Mouse (Mus musculus): Measurements from ENCODE around the gene Olfr742.

The Olfr742 gene

DNA sequence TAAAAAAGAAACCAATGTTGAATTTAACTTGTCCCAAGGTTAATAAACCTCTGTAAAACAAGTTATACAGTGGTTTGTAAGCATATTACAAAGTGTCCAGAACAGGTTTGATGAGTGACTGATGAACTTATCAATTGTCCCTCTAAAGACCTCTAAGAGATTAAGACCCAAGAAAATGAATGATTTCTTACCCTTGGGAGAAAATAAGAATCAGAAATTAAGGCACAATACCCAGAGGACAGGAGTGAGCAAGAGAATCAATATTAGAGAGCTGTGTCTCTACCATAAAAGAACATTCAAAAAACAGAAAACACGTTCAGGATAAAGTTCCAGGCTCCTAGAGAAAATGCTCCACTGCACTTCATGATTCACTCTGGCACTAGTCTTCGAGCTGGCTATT, at the start of gene Olfr742:
Gene Olfr742 (plus strand): TSS at position 301 of the 400 bp plus-strand sequence.
- DNase-seq: no peak

DNA sequence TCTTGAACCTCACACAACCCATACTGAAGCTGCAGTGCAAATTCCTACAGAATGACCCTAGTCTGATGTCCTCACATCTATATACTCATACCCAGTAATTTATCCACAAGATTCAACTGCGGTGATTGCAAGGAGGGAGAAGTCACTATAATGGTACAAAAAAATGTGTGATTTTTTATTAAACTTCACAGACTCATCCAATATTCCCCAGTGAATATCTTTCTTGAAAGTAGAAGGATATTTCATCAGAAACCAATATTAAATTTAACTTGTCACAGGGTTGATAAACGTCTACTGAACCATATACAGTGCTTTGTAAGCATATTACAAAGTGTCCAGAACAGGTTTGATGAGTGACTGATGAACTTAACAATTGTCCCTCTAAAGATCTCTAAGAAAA, 31.0 kb upstream of the Olfr742 start, which contains the start of gene Olfr741:
Gene Olfr741 (plus strand): TSS at position 301 of the 400 bp plus-strand sequence.
- DNase-seq: no peak

DNA sequence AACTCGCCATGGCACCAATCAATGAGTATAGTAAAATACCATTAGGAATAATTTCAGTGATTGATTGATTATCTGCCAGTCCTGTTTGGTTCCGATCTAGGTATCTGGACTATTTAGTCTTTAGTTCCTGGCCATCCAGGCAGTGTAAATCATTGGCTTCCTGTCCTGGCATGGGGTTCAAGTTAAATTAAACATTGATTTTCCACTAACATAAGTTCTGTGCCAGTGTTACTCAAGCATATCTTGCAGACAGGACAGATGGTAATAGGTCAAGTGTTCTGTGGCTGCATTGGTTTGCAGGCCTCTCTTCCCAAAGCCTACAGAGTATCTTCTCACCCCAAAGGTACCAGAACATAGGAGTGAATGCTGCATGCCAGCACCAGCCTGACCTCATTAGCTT, 25.0 kb upstream of the Olfr742 start:
- DNase-seq: no peak

DNA sequence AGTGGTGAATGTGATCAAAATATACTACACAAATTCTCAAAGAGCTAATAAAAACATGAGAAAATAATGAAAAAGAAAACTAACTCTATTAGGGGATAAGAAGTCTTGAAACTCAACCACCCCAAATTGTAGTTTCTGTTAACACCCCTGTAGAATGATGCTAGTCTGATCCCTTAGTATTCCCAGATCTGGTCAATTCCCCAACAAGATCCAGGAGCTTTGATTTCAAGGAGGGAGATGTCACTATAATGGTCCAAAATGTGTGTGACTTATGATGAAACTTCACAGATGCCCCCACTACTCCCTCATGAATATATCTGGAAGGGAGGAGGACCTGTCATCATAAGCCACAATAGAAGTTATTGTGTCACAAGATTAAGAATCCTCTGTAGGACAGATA, 18.1 kb downstream of the Olfr742 start, which contains the start of gene Olfr743:
Gene Olfr743 (plus strand): TSS at position 301 of the 400 bp plus-strand sequence.
- no peak for DNase-seq

DNA sequence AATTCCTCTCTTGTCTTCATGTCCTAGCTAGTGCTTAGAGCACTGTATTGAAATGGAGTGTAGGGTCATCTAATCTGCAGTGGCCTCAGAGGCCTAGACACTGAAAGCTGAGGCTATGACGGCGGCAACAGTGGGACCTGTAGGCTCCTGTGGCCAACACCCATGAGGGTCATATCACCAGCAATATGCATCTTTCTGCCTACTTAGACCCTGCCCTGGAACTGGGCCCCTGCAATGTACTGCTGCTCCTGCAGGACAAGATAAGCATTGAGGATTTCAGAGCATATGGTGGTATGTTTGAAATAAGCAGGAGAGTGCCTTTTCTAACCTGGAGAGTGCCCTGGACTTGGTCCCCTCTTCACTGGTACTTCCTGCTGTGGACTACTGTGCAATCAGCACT, 49.3 kb downstream of the Olfr742 start:
- no peak for DNase-seq
